Mouse (Mus musculus) limb, embryonic 10.5 days (tissue): ENCODE data around the gene Atg7. TPM values are rescaled to one million over a fixed set of nuclear protein-coding genes. Genes with fewer than 3 reads are reported as not detected.

Experiments
- DNase-seq: peaks from one replicate; pipeline ENCODE4 v3.0.0-alpha.2; 2017; ENCODE audit warnings: low spot score
- H3K27ac ChIP-seq: fragments of 300-500 bp; sonication (generic); 2 replicates; pipeline ENCODE4 v1.5.1; 2016; ENCODE audit warnings: mild to moderate bottlenecking
- H3K27me3 ChIP-seq: fragments of 300-500 bp; sonication (generic); 2 replicates; pipeline ENCODE4 v1.6.1; 2016; ENCODE audit warnings: low read depth, mild to moderate bottlenecking; ENCODE audit not compliant: poor library complexity, severe bottlenecking
- H3K36me3 ChIP-seq: fragments of 300-500 bp; sonication (generic); 2 replicates; pipeline ENCODE4 v1.6.1; 2016; ENCODE audit warnings: mild to moderate bottlenecking, moderate library complexity
- H3K4me1 ChIP-seq: fragments of 300-500 bp; sonication (generic); 2 replicates; pipeline ENCODE4 v1.6.1; 2016
- H3K4me3 ChIP-seq: fragments of 300-500 bp; sonication (generic); 2 replicates; pipeline ENCODE4 v1.5.1; 2016; ENCODE audit warnings: mild to moderate bottlenecking, moderate library complexity
- H3K9me3 ChIP-seq: fragments of 300-500 bp; sonication (generic); replicated peaks from 2 replicates; pipeline ENCODE4 v1.6.1; 2016; ENCODE audit warnings: mild to moderate bottlenecking
- WGBS: fragments of 180-500 bp; shearing (Covaris S2); methylation state at CpG from one replicate; pipeline ENCODE4 v1.1.7; 2016; 5-methylcytosine and 5-hydroxymethylcytosine counted together
- polyA plus RNA-seq: library from polyadenylated mRNA; unstranded; fragments of >200 nt; fragmentation: Nextera tagmentation; extraction: Ambion mirVana; gene quantifications from 2 replicates; pipeline ENCODE4 v1.2.1, GENCODE M21; 2016

Atg7 gene
- polyA plus RNA-seq, 1 experiment from 2014 or later = 21.0 TPM

DNA sequence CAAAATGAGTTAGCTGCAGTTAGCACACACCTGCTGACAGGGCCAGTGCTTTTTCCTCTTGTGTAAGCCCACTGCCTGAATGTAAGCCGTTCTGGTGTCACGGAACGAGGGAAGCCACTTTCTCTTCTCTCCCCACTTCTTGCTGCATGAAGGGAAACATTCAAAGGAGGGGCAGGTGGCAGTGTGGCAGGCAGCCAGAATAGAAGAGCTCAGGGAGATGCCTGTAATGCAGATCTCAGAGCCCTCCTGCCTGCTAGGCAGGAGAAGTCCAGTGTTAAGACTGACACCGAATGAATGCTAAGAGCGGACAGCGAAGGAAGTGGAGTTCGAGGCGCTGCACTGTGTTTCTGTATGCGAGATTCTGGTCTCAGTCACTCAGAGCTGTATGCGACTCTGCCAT is 49.8 kb downstream of the Atg7 start:
- Histone ChIP-seq H3K4me3 (no peak overlapping the region), H3K9me3 (no peaks in the 10 kb centered on the region), H3K27me3 (no peaks in the 10 kb centered on the region), H3K27ac (no peak overlapping the region), H3K36me3 (no peaks in the 10 kb centered on the region), H3K4me1 (no peaks in the 10 kb centered on the region)
- 95% methylated on average over 10 of the region's 10 CpGs for WGBS
- no peak for DNase-seq

DNA sequence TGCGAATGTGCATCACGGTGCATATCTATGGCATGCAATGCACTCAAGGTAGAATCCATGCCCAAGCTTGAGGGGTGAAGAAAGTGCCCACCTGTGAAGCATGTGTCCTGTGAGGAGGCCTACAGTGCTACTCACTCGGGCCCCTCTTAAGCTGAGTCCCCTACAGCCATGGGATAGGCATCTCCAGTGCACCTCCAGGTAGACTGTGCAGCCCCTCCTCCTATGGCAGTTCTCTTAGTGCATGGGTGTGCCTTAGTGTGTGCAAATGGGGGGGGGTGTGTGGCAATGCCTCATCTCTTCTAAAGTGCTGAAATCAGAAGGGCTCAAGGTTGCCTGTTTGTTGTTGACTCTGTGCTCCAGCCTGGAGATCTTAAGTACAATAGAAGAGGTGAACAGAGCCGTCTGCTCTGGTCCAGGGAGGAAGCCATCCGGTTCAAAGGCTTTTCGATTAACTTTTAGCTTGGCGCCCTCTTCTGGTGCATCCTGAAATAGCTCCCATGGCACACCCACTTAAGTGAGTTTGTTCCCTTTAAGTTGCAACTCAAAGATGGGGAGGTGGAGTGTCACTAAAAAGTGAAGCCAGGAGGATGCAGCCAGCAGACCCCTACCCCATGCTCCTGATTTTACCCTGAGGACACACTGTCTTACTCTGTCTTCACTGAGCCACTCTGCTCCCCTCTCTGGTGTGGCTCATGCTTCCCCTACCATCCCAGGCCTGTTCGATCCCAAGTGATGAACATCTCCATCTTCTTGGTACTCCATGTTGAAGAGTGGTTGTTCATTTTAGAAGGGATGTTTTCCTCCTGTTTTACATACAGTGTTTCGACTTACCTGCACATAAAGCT is 55.0 kb downstream of the Atg7 start:
- peak; percentile 84 for DNase-seq
- H3K27me3 ChIP-seq = no peaks in the 10 kb centered on the region
- 48% methylated on average over 9 of the region's 9 CpGs for WGBS

DNA sequence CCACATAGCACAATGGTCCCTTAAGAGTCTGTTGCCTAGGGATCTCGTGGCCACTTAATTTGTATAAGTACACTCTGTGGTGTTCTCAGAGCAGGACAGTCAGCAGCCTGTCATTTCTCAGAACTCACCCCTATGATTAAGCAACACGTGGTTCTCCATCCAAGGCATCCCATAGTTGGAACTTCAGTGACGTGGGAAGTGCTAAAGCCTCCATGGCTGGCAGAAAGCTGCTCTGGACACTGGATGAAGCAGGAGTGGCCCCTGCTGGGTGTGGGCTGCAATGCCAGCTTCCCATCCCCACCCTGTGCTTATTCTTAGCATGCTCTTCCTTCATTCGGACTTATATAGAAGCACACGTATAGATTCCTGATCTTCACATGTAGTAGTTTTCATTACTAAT is 55.7 kb downstream of the Atg7 start:
- H3K27me3 ChIP-seq = no peaks in the 10 kb centered on the region
- peaks cover 4% of the 10 kb centered on the region; the same call in 1 of the 2 replicates for H3K36me3 ChIP-seq
- no peaks in the 10 kb centered on the region for H3K4me1 ChIP-seq
- no peak overlapping the region for H3K4me3 ChIP-seq
- no peak for DNase-seq
- H3K9me3 ChIP-seq = no peaks in the 10 kb centered on the region
- H3K27ac ChIP-seq = no peak overlapping the region
- 68% methylated on average over 5 of the region's 5 CpGs for WGBS

More for the DNA sequence above, 55.0 kb downstream of the Atg7 start:
- no peak overlapping the region for H3K27ac ChIP-seq
- H3K9me3 ChIP-seq = no peaks in the 10 kb centered on the region
- no peak overlapping the region for H3K4me3 ChIP-seq
- no peaks in the 10 kb centered on the region for H3K4me1 ChIP-seq
- peaks cover 4% of the 10 kb centered on the region; the same call in 1 of the 2 replicates for H3K36me3 ChIP-seq

DNA sequence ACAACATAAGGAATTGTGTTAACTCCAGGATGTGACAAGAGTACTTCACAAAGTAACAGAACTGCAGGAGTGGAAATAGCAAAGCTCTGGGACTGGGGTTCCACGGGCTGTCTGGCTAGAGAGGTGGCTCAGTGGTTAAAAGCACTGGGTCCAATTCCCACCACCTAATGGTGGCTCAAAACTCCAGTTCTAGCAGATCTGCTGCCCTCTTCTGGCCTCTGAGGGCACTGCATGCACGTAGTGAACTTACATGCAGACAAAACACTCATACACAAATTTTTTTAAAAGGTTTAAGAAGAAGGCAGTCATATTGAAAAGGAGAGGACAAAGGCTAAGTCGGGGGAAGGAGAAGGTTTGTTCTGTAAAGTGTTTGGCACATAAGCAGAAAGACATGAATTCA is 57.8 kb downstream of the Atg7 start:
- DNase-seq = no peak
- H3K4me1 ChIP-seq = no peaks in the 10 kb centered on the region
- H3K27me3 ChIP-seq = no peaks in the 10 kb centered on the region
- no peak overlapping the region for H3K27ac ChIP-seq
- peaks cover 4% of the 10 kb centered on the region; the same call in 1 of the 2 replicates for H3K36me3 ChIP-seq
- H3K4me3 ChIP-seq = no peak overlapping the region
- 81% methylated on average over 3 of the region's 3 CpGs for WGBS
- H3K9me3 ChIP-seq = no peaks in the 10 kb centered on the region

DNA sequence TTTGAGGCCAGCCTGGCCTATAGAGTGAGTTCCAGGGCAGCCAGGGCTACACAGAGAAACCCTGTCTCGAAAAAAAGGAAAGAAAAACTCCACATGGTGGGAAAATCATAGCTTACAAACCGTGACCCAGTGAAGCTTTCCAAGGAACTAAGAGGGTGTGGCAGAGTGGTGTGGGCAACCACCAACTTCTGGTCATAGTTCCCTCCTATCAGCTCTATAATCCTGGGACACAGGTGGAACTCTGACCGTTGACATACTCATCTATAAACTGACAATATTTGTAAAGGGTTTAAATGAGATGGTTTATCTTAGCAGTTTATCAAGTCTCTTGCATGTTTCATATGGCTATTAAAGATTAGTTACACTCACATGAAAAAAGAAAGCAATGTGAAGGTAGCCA is 64.1 kb downstream of the Atg7 start:
- Histone ChIP-seq H3K9me3 (no peaks in the 10 kb centered on the region), H3K36me3 (no peaks in the 10 kb centered on the region), H3K27me3 (no peaks in the 10 kb centered on the region), H3K4me1 (peaks cover 4% of the 10 kb centered on the region; the same call in 1 of the 2 replicates), H3K4me3 (no peak overlapping the region), H3K27ac (no peak overlapping the region)
- WGBS = 83% methylated on average over 3 of the region's 3 CpGs
- DNase-seq = no peak

DNA sequence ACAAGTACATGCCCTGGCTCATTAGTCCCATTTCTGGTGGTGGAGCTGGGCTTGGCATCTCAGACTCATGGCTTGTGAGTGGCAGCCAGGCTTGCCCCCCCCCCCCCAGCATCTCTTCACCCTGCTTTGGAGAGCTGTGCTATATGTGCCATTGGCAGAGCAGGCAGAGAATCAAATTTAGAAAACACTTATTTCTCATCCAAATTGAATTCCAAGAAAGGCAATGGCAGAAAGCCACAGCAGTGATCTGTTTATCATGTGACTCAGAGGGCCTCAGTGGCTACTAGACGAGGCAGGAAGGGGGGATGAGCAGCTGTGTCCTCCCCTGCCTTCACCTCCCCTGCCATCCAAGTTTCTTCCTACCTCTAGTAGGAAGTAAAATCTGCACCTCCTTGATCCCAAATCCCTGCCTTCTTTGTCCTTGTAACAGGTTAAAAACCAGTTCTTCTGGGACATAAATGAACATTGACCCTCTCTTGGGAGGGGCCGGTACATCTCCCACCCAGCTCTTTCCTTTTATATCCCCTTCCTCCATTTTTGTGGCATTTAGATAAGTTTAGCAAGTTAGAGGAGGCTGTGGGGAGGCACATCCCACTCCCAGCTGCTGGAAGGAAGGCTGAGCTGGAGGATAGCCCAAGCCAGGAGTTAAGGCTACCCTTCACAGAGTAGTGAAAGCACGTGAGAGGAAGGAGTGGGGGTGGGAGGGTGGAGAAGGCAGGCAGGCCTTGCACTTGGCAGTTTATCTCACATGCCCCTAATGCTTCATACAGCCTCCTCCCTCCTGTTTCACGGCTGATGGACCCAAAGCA is 69.5 kb downstream of the Atg7 start:
- 70% methylated on average over 4 of the region's 4 CpGs for WGBS
- no peaks in the 10 kb centered on the region for H3K36me3 ChIP-seq
- no peaks in the 10 kb centered on the region for H3K9me3 ChIP-seq
- no peaks in the 10 kb centered on the region for H3K27me3 ChIP-seq
- no peak overlapping the region for H3K4me3 ChIP-seq
- peak overlapping the region; percentile 36; the same call in 1 of the 2 replicates for H3K27ac ChIP-seq
- H3K4me1 ChIP-seq = peaks cover 50% of the 10 kb centered on the region
- no peak for DNase-seq

DNA sequence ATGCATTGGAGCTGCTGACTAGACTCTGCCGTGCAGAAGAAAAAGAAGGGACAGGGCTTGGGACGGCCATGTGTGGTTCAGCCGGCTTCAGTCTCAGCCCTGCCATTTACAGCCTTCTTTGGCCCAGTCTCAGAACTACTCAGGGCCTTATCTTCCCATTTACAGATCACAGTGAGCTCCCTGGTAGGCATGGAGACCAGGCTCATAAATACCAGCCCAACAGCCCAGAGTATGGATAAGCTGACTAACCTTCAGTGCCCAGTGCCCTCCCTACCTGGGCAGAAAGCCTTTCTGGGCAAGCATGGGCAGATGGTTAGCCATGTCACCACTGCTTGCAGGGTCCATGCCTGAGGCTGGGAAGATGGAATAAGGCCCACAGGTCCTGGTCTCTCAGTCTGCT is 70.6 kb downstream of the Atg7 start:
- Histone ChIP-seq H3K9me3 (no peaks in the 10 kb centered on the region), H3K4me1 (peaks cover 50% of the 10 kb centered on the region), H3K4me3 (no peak overlapping the region), H3K36me3 (no peaks in the 10 kb centered on the region), H3K27ac (peak overlapping the region; percentile 71; the same call in 1 of the 2 replicates), H3K27me3 (no peaks in the 10 kb centered on the region)
- DNase-seq = no peak
- 52% methylated on average over 3 of the region's 3 CpGs for WGBS

DNA sequence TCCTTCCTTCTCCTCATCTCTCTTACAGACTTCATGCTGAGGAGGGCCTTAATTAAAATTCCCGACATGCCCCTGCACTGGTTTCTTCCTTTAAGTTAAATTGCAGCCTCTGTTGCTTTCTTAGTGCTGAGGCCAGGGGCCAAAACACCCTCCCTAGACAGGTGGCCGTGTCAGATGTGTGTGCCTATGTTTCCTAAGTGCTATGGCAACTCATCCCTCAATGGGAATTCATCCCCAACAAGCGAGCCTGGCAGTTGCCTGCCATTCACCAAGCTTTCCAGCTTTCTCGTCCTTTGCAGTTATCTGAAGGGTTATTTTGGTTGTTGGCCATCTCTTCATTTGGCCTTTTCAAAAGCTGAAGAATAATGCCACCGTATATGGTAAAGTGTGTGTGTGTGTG is 71.8 kb downstream of the Atg7 start:
- H3K9me3 ChIP-seq = no peaks in the 10 kb centered on the region
- 46% methylated on average over 5 of the region's 5 CpGs for WGBS
- DNase-seq = no peak
- H3K36me3 ChIP-seq = no peaks in the 10 kb centered on the region
- H3K27me3 ChIP-seq = no peaks in the 10 kb centered on the region
- H3K4me1 ChIP-seq = peaks cover 50% of the 10 kb centered on the region
- H3K27ac ChIP-seq = peak overlapping the region; percentile 71; the same call in 1 of the 2 replicates
- H3K4me3 ChIP-seq = no peak overlapping the region

DNA sequence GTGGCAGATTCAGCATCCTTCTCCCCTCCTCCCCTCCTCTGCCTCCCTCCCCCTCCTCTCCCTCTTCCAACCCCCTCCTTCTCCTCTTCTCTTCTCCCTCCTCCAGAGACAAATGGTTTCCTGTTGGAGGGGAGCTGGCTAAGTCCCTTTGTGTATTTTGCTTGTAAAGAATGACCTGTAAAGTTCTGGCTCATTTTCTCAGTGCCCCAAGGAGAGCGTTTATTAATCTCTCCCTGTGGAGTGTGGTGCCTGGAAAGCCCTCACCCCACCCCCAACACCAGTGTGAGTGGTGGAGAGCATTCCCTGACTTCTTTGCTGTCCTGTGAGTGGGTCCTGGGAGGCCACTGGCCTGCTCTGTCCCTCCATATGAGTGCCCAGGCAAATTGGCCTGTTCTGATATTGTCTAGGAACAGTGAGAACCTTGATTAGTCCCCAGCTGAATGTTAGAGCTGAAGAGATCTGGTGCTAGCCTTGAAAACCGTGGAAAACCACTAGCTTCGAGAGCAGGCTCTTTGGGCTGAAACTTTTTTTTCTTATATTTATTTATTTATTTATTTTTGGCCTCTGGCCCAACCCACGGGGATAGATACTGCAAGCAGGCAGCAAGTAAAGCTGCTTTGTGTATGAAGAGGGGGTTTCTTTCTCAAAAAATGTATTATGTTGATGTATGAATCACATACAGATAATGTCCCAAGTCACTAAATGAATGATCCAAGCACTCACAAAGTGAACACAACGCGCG is 72.6 kb downstream of the Atg7 start:
- no peaks in the 10 kb centered on the region for H3K36me3 ChIP-seq
- H3K27me3 ChIP-seq = no peaks in the 10 kb centered on the region
- DNase-seq = no peak
- H3K27ac ChIP-seq = peak overlapping the region; percentile 81
- H3K4me3 ChIP-seq = no peak overlapping the region
- no peaks in the 10 kb centered on the region for H3K9me3 ChIP-seq
- 69% methylated on average over 7 of the region's 7 CpGs for WGBS
- H3K4me1 ChIP-seq = peaks cover 48% of the 10 kb centered on the region

DNA sequence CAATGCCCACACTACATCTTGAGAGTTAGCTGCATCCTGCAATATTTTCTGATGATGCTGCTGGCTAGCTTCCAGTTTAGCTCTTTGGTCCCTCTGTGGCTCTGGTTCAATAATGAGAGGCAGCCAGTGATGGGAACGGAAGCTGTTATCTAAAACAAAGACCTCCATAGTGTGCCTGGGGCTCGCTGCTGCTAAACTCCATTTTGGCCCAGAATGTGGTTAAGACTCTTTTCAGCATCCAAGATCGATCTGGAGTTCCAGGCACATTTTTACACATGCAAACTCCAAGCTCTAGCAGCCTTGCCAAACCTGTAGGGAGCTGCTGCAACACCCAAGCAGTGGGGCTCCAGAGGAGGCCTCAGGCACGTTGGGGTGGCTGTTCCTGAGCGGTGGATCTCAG is 76.2 kb downstream of the Atg7 start:
- Histone ChIP-seq H3K9me3 (no peaks in the 10 kb centered on the region), H3K4me3 (no peak overlapping the region), H3K4me1 (peaks cover 36% of the 10 kb centered on the region), H3K36me3 (no peaks in the 10 kb centered on the region), H3K27me3 (no peaks in the 10 kb centered on the region), H3K27ac (no peak overlapping the region)
- DNase-seq = no peak
- WGBS = 79% methylated on average over 5 of the region's 5 CpGs

DNA sequence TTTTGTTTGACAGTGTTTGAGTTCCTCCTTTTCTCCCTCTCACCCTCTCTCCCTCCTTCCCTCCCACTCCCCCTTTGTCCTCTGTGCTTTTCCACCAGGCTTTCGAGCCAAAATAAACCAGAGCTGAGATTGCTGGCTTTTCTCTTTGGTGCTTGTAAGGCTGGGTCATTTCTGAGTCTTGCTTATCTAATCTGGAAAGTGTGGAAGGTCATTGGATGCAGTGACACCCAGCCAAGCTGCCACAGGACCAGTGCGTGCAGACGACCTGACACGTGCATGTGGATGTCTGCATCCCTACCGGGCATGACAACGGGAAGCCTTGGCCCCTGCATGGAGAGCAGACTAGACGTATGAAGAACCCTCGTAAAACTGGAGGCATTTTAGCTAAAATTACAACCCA is 76.8 kb downstream of the Atg7 start:
- H3K27ac ChIP-seq = no peak overlapping the region
- no peaks in the 10 kb centered on the region for H3K27me3 ChIP-seq
- no peak overlapping the region for H3K4me3 ChIP-seq
- H3K36me3 ChIP-seq = no peaks in the 10 kb centered on the region
- H3K4me1 ChIP-seq = peaks cover 36% of the 10 kb centered on the region
- 75% methylated on average over 8 of the region's 8 CpGs for WGBS
- no peak for DNase-seq
- no peaks in the 10 kb centered on the region for H3K9me3 ChIP-seq

DNA sequence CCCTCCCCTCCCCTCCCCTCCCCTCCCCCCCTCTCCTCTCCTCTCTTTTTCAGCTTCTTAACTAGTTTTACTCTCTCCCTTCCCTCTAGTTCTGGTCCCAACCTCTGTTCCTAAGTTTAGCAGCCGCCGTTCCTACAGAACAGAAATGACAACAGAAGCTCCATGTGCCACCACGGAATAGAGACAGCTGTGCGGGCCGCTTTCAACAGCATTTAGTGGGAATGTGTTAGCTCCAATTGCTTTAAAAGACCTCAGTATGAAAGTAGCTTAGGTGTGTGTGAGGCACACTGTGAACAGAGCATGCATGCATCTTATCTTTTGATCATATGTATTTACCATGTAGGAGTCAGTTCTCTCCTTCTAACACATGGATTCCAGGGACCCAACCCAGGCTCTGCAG is 79.1 kb downstream of the Atg7 start:
- H3K27ac ChIP-seq = no peak overlapping the region
- DNase-seq = no peak
- no peak overlapping the region for H3K4me3 ChIP-seq
- H3K27me3 ChIP-seq = no peaks in the 10 kb centered on the region
- WGBS = 91% methylated on average over 5 of the region's 5 CpGs
- peaks cover 40% of the 10 kb centered on the region for H3K4me1 ChIP-seq
- no peaks in the 10 kb centered on the region for H3K9me3 ChIP-seq
- H3K36me3 ChIP-seq = no peaks in the 10 kb centered on the region
